Mouse (Mus musculus) heart, postnatal 25 days (tissue): ENCODE results near the gene Optc. TPM values are rescaled to one million over a fixed set of nuclear protein-coding genes. Genes with fewer than 3 reads are reported as not detected.

ENCODE experiments used
- DNase-seq: peaks from one replicate; pipeline ENCODE4 v3.0.0; 2022; ENCODE audit warnings: low spot score
- intact Hi-C: fragments of 180-260 bp; cut with DNase I; formaldehyde crosslinking; loops from one replicate; pipeline ENCODE4 v1.15.1; 2025
- total RNA-seq, 2 experiments: library from RNA; stranded (reverse); gene quantifications; 2 replicates each; pipeline ENCODE4 v1.2.3; 2021

The Optc gene
- under 1 TPM; 0.36 to 0.42 TPM for total RNA-seq

- intact Hi-C loops: no loop called here
- DNase-seq: no peak
Observed at GRCm38 (mm10) chr1:133907949-133908658, at the start of gene Optc. Optc (minus strand) TSS chr1:133907999.

- DNase-seq: no peak
- intact Hi-C loops: no loop called here
Observed at GRCm38 (mm10) chr1:133954009-133954408, 46.2 kb upstream of the Optc start.

GRCm38 (mm10) chr1:133953261-133953742 lies 45.5 kb upstream of the Optc start:
- peak; percentile 34 for DNase-seq
- intact Hi-C loops: no loop called here

GRCm38 (mm10) chr1:133951598-133951997 lies 43.8 kb upstream of the Optc start:
- intact Hi-C loops: no loop called here
- no peak for DNase-seq

GRCm38 (mm10) chr1:133950061-133950782 lies 42.4 kb upstream of the Optc start:
- intact Hi-C loops: no loop called here

GRCm38 (mm10) chr1:133945106-133945505 lies 37.3 kb upstream of the Optc start:
- no peak for DNase-seq
- intact Hi-C loops: no loop called here

More at GRCm38 (mm10) chr1:133950061-133950782, 42.4 kb upstream of the Optc start:
- no peak for DNase-seq

DNA sequence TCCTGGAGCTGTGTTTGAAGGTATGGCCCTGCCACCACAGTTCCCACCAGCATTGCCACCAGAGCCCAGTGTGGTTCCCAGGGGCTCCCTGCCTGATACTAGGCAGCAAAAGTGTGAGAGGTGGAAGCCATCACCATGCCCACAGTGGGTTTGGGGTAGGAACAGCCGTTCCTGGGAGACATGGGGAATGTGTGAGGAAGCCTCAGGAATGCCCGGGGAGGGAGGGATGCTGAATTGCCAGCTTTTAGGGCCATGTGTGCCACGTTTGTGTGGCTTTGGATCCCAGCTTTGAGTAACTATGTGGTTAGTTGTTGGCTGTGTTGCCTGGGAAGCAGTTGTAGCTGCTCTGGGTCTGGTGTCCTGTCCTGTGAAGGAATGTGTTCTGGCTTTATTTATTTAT lies 34.1 kb upstream of the Optc start:
- DNase-seq: no peak
- intact Hi-C loops: no loop called here

DNA sequence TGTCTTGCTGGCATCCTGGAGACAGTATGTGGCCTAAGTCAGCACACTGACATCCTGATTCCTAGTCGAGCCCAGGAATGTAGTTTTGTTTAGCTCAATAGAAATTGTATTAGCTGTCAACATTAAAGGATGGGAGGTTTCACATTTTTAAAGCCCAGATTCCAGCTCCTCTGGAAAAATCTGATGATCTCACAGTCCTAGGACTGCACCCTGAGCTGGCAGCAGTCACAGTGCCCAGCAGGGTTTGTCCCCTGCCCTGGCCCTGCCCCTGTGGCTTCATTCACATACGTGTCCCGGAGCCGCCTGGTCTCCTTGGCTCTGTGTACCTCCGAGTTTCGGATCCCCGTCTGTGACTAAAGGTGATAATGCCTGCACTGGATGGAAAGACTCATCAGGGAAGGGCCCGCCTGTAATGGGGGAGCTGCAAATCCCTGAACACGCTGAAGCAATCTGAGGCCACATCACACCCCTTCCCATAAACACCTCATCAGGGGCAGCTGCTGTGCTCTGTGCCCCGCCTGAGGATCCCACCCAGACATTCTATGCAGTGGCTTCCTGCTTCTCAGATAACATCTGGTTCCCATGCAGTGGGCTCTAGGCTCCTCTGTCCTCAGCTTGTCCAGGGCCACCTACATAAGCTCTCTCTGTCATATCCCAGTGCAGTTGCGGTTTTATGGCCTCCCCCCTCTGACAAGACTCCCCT lies 33.5 kb upstream of the Optc start:
- DNase-seq: no peak
- intact Hi-C loops: no loop called here

- no peak for DNase-seq
- intact Hi-C loops: no loop called here
Observed at GRCm38 (mm10) chr1:133940481-133941092, 32.8 kb upstream of the Optc start.

DNA sequence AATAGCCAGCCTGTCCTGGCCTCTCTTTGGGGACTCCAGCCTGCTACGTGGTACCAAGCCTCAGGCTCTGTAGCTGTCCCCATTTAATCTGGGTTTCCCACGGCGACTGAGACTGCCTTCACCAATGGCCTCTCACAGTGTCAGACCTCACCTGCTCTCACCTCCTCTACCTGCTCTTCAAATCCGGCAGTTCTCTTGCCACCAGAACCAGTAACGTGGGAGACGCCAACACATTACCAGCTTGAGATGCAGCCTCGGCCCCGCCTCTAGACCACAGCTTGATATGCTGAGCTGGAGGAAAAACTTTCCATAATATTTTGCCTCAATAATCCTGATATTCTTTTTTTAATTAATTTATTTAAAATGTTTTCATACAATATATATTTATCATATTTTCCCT lies 31.9 kb upstream of the Optc start:
- intact Hi-C loops: no loop called here
- DNase-seq: no peak

DNA sequence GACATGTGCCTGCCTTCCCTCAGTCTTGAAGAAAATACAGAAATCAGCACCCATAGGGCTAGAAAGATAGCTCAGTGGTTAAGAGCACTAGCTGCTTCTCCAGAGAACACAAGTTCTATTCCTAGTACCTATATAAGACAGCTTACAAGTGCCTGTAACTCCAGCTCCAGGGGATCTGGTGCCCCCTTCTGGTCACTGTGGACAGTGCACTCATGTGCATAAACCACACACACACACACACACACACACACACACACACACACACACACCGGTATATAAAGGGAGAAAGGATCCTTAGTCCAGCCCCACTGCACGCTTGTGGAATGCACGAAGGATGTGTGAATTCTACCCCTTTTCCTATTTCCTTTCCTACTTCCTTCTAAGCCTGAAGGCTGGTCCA lies 28.4 kb upstream of the Optc start:
- no peak for DNase-seq
- intact Hi-C loops: no loop called here

- peak; percentile 31 for DNase-seq
- intact Hi-C loops: no loop called here
Observed at GRCm38 (mm10) chr1:133934354-133934963, 26.7 kb upstream of the Optc start.

- intact Hi-C loops: no loop called here
- no peak for DNase-seq
Observed at GRCm38 (mm10) chr1:133933301-133934195, 25.7 kb upstream of the Optc start.

DNA sequence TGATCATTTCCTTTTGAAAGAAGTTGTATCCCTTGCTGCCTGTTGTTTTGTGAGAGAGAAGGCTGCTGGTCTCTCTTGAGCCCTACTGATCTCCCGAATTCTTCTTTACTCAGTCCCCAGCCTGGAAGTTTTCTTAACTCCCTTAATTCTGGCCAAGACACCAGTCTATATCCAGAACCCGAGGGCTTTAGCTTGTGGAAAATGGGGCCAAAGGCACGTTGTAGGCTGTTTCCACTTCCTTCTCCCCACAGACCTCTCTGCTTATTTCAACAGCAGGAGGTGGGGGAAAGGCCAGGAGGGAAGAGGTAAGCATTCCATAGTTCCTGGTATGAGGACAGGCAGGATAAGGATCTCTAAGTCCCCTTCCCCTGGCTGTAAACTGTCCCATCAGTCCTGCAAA lies 22.2 kb upstream of the Optc start:
- intact Hi-C loops: no loop called here
- no peak for DNase-seq

GRCm38 (mm10) chr1:133925223-133925622 lies 17.4 kb upstream of the Optc start:
- no peak for DNase-seq
- intact Hi-C loops: no loop called here

DNA sequence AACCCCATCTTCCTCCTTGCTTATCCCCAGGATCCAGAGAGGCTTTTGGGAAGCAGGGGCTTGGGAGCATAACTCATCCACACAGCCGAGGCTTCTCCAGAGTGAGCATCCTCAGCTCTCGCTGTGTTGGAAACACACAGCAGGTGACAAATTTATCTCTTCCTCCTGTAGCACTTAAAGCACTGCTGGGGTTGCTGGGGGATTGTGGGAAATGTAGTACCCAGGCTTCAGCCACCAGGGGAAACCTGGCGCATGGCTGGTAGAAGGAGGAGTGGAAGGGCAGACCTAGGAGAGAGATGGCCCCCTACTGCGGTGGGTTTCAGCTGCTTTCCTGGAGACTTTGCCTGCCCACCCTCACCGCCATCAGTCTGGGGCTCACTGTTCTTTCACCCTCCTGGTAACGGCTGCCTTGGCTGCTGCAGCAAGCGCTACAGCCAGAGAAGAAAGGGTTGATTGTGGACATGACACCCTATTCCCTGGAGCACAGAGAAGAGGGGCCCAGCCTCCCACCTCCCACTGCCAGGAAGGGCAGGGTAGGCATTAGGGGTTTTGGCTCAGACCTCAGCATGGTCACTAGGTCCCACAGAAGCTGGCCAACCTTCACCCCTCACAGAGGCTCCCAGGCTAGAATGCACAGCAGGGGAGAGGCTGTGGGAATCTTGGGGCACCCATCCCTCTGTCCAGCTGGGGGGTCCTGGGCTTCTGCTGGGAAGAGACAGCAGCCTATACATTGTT lies 16.5 kb upstream of the Optc start:
- DNase-seq: no peak
- intact Hi-C loops: no loop called here

DNA sequence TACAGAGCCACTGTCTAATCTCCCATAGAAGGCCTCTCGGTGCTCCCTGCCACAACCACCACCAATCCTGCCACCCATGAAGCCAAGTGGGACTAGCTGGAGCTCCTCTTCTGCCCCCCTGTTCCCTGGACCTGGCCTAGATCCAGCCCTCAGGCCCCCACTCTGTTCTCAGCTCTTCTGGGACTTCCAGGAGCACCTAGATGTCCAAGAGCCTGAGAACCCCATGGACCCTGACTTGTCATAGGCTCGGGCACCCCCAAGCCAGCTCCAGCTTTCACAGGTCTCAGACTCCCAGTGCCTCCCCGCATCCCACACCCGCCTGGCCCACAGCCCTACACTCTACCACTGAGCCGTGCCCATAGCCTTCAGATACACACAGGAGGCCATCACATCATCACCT lies 15.3 kb upstream of the Optc start:
- intact Hi-C loops: no loop called here
- DNase-seq: no peak

DNA sequence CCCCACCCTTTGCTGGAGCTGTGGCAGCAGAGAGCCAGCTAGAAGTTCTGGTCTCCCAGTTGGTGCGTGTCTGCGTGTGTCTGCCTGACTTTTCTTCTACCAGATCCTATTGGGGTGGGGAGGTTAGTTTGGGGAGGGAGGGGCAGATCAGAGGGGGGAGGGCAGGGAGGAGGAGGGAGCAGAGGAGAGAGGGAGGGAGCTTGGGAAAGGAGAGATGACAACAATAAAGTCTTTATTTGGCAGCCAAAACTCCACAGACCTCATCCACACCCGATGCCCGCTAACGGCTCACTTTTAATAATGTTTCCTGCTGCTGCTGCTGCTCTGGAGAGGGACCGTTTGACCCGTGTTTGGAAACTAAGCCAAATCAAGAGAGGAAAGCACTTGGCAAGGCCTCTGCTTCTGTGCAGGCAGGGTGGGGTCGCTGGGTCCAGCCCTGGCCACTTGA lies 13.5 kb upstream of the Optc start, which contains the start of gene Prelp:
Prelp (minus strand) TSS at position 111 of the 448 bp plus-strand sequence.
- intact Hi-C loops: no loop called here
- peak; percentile 68 for DNase-seq
